Mouse (Mus musculus) heart, embryonic 13.5 days (tissue): ENCODE measurements around the gene Cntnap1. TPM values are rescaled to one million over a fixed set of nuclear protein-coding genes. Genes with fewer than 3 reads are reported as not detected.
"Not testable (repeated sequence)": the region's sequence is repeated elsewhere in the genome, so short reads cannot be mapped to it uniquely, and the experiment has no call there.

ENCODE experiments used
- ATAC-seq: fragments of 200-750 bp; cut with Nextera tagmentation; 2 replicates; pipeline ENCODE4 v1.8.0; 2017; ENCODE audit warnings: moderate TSS enrichment; ENCODE audit not compliant: insufficient number of reproducible peaks, low FRiP score, low TSS enrichment; ENCODE audit errors: extremely low read depth
- H3K27ac ChIP-seq: fragments of 300-500 bp; sonication (generic); replicated peaks from 2 replicates; pipeline ENCODE4 v1.5.1; 2015; ENCODE audit warnings: moderate library complexity, mild to moderate bottlenecking, inconsistent platforms
- H3K27me3 ChIP-seq: fragments of 300-500 bp; sonication (generic); replicated peaks from 2 replicates; pipeline ENCODE4 v1.6.1; 2015; ENCODE audit warnings: mild to moderate bottlenecking, inconsistent platforms
- H3K36me3 ChIP-seq: fragments of 300-500 bp; sonication (generic); 2 replicates; pipeline ENCODE4 v1.6.1; 2015; ENCODE audit warnings: mild to moderate bottlenecking, inconsistent platforms
- H3K4me1 ChIP-seq: fragments of 300-500 bp; sonication (generic); 2 replicates; pipeline ENCODE4 v1.6.1; 2015; ENCODE audit warnings: inconsistent platforms
- H3K4me2 ChIP-seq: fragments of 300-500 bp; sonication (generic); 2 replicates; pipeline ENCODE4 v1.6.1; 2015; ENCODE audit warnings: inconsistent platforms, mild to moderate bottlenecking, moderate library complexity
- H3K4me3 ChIP-seq: fragments of 300-500 bp; sonication (generic); 2 replicates; pipeline ENCODE4 v1.5.1; 2015; ENCODE audit warnings: moderate library complexity, mild to moderate bottlenecking, inconsistent platforms
- H3K9ac ChIP-seq: fragments of 300-500 bp; sonication (generic); 2 replicates; pipeline ENCODE4 v1.6.1; 2015; ENCODE audit warnings: inconsistent platforms, mild to moderate bottlenecking, moderate library complexity
- H3K9me3 ChIP-seq: fragments of 300-500 bp; sonication (generic); 2 replicates; pipeline ENCODE4 v1.6.1; 2016; ENCODE audit warnings: inconsistent platforms
- WGBS: fragments of 180-500 bp; shearing (Covaris S2); methylation state at CpG from one replicate; pipeline ENCODE4 v1.1.7; 2015; ENCODE audit warnings: mixed read lengths; 5-methylcytosine and 5-hydroxymethylcytosine counted together
- polyA plus RNA-seq: library from polyadenylated mRNA; unstranded; fragments of >200 nt; fragmentation: Nextera tagmentation; extraction: Ambion mirVana; gene quantifications from 2 replicates; pipeline ENCODE4 v1.2.1, GENCODE M21; 2015

The Cntnap1 gene
- polyA plus RNA-seq = 0.52 and 0.55 TPM in 2 replicates

DNA sequence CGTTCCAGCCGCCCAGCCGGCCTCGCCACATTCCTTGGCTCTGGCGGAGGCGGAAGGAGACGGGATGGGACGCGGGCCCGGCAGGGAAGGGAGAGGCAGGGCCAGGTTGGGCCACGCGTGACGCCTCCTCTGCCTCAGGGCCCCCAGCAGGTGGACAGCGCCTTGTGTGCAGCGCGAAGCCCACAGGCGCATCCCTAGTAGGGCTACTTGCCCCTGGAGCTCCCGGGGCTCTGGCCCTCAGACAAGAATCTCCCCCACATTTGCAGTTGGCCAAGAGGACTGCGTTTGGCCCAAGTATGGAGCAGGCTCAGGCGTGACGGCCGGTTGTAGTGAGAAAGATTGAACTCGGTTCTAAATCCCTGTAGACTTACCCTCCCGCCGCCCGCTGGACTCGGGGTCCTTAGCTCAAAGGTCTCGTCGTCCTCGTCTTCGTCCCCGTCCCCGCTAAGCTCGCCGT lies at the start of gene Cntnap1:
Cntnap1 (plus strand) TSS at position 170 of the 457 bp plus-strand sequence.
- Histone ChIP-seq H3K27ac (peak within 1 kb of the TSS; percentile 90), H3K4me3 (peak within 1 kb of the TSS; percentile 80), H3K9me3 (no peaks in the 10 kb centered on the region), H3K27me3 (peaks cover 57% of the 10 kb centered on the region), H3K4me2 (peak within 1 kb of the TSS; percentile 97), H3K9ac (peak within 1 kb of the TSS; percentile 89), H3K4me1 (peaks cover 68% of the 10 kb centered on the region), H3K36me3 (peaks cover 29% of the 10 kb centered on the region)
- WGBS = under 1% methylated on average over 35 of the region's 35 CpGs
- ATAC-seq = no peak

DNA sequence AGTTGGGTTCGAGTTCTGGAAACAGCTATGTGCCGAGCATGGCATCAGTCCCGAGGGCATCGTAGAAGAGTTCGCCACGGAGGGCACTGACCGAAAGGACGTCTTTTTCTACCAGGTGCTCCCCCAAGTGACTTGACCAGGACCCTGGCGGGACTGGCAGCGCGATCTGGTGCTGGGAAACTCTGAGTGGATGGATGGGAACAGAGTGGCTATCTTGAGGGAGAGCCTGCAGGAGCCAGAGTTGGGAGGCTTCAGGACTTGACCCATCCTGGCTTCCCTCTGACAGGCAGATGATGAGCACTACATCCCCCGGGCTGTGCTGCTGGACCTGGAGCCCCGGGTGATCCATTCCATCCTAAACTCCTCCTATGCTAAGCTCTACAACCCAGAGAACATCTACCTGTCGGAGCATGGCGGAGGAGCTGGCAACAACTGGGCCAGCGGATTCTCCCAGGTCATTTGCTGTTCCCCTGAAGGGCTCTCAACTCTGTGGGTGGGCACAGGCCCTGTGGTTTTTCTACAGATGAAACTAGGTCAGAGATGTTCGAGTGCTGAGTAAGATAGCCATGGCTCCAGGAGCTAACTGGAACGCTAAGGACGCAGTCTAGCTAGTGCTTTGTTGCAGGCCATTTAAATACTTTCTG lies 49.7 kb upstream of the Cntnap1 start:
- Histone ChIP-seq H3K4me1 (peaks cover 43% of the 10 kb centered on the region), H3K9me3 (no peaks in the 10 kb centered on the region), H3K4me3 (peak overlapping the region; percentile 81), H3K27ac (peak overlapping the region; percentile 94), H3K4me2 (peak overlapping the region; percentile 99), H3K27me3 (no peaks in the 10 kb centered on the region), H3K36me3 (peaks cover 48% of the 10 kb centered on the region), H3K9ac (peak overlapping the region; percentile 93)
- no peak for ATAC-seq
- 19% methylated on average over 19 of the region's 19 CpGs for WGBS

DNA sequence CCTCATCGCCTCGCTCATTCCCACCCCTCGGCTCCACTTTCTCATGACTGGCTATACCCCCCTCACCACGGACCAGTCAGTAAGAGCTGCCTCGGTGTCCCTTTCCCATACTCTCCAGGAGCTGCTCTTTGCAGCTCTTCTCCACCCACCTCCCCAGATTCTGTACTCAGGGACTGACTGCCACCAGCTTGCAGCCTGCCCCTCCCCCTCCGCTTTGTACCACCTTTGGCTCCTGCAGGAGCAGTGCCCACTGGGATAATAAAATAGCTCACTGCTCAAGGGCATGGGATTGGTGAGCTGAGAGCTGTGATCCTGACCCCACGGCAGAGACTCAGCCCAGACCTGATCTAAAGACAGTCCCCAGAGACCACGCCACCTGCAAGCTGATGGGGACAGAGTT lies 45.8 kb upstream of the Cntnap1 start:
- WGBS = 91% methylated on average over 8 of the region's 8 CpGs
- not testable (repeated sequence) for H3K4me2 ChIP-seq, H3K4me3 ChIP-seq, H3K27me3 ChIP-seq, H3K27ac ChIP-seq, H3K9ac ChIP-seq, ATAC-seq, H3K9me3 ChIP-seq
- peaks cover 58% of the 10 kb centered on the region for H3K36me3 ChIP-seq
- H3K4me1 ChIP-seq = peaks cover 17% of the 10 kb centered on the region

DNA sequence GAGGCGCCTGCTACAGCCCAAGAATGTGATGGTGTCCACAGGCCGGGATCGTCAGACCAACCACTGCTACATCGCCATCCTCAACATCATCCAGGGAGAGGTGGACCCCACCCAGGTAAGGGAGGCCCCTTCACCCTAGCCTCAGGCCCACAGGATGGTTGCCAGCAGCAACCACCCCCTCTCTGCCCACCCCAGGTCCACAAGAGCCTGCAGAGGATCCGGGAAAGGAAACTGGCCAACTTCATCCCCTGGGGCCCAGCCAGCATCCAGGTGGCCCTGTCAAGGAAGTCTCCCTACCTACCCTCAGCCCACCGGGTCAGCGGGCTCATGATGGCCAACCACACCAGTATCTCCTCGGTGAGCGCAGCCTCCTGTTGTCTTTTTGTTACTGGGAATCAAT lies 45.3 kb upstream of the Cntnap1 start:
- not testable (repeated sequence) for H3K9me3 ChIP-seq, ATAC-seq, H3K4me2 ChIP-seq, H3K4me3 ChIP-seq, H3K27ac ChIP-seq, H3K9ac ChIP-seq, H3K27me3 ChIP-seq
- Histone ChIP-seq H3K36me3 (peaks cover 58% of the 10 kb centered on the region), H3K4me1 (peaks cover 19% of the 10 kb centered on the region)
- WGBS = 94% methylated on average over 9 of the region's 9 CpGs

DNA sequence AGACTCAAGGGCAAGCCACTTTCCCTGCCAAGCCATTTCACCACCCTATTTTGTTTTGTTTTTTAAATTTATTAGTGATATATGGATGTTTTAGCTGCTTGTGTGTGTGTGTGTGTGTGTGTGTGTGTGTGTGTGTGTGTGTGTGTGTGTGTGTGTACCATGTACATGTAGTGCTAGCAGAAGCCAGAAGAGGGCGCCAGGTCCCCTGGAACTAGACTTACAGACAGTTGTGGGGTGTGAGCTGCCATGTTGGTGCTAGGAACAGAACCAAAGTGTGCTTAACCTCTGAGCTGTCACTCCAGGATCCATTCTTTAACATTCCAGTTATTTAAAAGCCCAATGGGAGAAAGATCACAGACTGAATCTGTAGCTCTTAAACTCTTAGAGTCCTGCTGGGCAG lies 43.2 kb upstream of the Cntnap1 start:
- Histone ChIP-seq H3K9ac (no peak overlapping the region), H3K9me3 (no peaks in the 10 kb centered on the region), H3K4me1 (peaks cover 18% of the 10 kb centered on the region), H3K4me3 (no peak overlapping the region), H3K4me2 (no peak overlapping the region), H3K27me3 (no peaks in the 10 kb centered on the region), H3K27ac (no peak overlapping the region), H3K36me3 (peaks cover 52% of the 10 kb centered on the region)
- ATAC-seq = no peak
- WGBS = 90% methylated on average over 1 of the region's 1 CpGs

DNA sequence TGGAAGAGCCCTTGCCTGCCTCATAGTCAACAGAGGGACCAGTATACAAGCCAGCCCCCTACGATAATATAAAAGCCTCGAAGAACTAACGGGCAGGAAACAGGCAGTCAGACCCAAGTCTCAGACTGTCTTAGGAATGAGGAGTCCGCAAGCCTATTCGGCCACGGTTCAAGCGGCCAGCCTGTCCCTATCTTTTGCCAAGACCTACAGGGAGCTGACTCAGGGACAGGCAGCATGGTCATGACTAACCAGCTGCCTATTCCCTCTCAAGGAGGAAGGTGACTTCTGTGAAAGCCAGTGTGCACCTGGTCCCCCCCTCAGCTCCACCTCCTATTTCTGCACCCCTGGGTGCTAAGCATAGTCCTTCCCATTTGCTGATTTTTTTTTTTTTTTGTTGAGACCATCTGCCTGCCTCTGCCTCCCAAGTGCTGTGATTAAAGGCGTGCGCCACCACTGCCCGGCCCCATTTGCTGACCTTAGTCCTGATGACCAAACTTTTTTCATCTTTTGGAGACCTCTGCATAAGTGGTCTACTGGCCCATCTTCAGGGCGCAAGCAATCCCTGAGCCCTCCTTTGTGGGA lies 41.2 kb upstream of the Cntnap1 start:
- H3K4me3 ChIP-seq = no peak overlapping the region
- peaks cover 21% of the 10 kb centered on the region for H3K4me1 ChIP-seq
- 84% methylated on average over 11 of the region's 11 CpGs for WGBS
- no peaks in the 10 kb centered on the region for H3K27me3 ChIP-seq
- no peaks in the 10 kb centered on the region for H3K9me3 ChIP-seq
- ATAC-seq = no peak
- H3K27ac ChIP-seq = no peak overlapping the region
- H3K36me3 ChIP-seq = peaks cover 31% of the 10 kb centered on the region
- H3K4me2 ChIP-seq = no peak overlapping the region
- H3K9ac ChIP-seq = no peak overlapping the region

DNA sequence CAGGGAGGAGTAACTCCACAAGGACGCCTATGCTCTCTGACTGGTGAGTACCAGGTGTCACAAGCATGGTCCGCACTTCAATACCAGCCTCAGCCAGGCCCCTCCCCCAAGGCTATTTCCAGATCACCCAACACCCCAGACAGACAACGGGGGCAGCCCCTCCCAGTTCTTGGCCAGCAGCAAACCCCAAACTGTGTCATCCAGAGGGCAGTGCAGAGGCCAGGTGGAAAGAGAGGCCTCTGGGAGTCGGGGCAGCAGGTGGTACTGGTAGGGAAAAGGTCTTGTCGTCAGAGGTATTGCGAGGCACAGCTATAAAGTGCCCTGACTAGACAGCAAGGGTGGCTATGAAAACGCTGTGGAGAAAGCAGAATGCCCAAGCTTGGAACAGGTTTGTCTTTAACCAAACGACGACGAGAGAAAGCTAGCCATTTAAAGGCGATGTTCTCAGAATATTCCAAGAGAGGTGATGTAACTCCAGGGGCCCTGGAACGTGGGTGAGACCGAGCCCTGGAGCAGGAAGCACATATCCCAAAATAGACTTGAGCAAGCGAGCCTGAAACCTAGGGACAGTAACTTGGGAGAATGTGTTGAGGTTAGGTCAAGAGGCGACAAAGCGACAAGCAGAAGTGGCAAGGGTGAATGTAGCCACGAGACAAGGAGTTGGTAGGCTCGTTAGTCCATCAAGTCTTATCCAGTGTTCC lies 40.1 kb upstream of the Cntnap1 start:
- Histone ChIP-seq H3K4me1 (peaks cover 29% of the 10 kb centered on the region), H3K27me3 (no peaks in the 10 kb centered on the region), H3K9me3 (no peaks in the 10 kb centered on the region), H3K4me2 (peak overlapping the region; percentile 39), H3K9ac (peak overlapping the region; percentile 5; the same call in 1 of the 2 replicates), H3K4me3 (no peak overlapping the region), H3K36me3 (peaks cover 22% of the 10 kb centered on the region), H3K27ac (peak overlapping the region; percentile 83)
- WGBS = 20% methylated on average over 18 of the region's 18 CpGs
- ATAC-seq = peak; percentile 45; the same call in 1 of the 2 replicates

DNA sequence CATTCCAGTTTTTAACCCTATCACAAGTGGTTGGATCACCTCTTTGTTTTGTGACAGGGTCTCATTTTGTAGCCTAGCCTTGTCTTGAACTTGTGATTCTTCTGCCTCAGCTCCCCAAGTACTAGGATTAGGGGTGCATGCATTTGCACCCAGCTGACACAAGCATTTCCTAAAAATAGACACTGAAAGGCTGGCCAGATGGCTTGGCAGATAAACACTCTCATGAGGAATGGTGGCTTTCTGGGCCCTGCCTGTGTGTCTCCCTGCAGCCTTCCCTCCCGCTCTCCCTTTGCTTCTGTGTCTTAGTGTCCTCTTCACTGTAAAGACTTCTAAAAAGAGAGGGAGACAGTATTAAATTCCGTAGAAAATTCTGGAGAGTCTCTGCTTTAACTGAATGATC lies 39.1 kb upstream of the Cntnap1 start:
- Histone ChIP-seq H3K4me3 (no peak overlapping the region), H3K27me3 (no peaks in the 10 kb centered on the region), H3K9me3 (no peaks in the 10 kb centered on the region), H3K4me1 (peaks cover 29% of the 10 kb centered on the region), H3K27ac (no peak overlapping the region), H3K9ac (no peak overlapping the region), H3K4me2 (no peak overlapping the region), H3K36me3 (peaks cover 12% of the 10 kb centered on the region)
- 79% methylated on average over 2 of the region's 2 CpGs for WGBS
- ATAC-seq = no peak

DNA sequence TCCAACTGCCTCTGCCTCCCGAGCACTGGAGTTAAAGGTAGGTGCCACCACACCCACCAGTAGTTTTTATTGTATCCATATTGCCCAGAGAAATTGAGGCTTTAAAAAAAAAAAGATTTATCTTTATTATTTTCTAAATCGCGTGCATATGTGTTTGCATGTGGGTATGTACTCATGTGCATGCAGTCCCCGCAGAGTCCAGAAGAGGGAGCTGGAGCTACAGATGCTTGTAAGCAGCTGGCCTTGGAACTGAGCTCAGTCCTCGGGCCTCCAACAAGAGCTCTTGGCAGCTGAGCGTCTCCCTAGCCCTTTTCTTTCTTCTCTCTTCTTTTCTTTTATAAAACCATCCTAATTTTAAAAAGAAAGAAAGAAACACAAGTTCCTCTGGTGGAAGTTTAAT lies 38.6 kb upstream of the Cntnap1 start:
- Histone ChIP-seq H3K4me1 (peaks cover 29% of the 10 kb centered on the region), H3K9me3 (no peaks in the 10 kb centered on the region), H3K27ac (no peak overlapping the region), H3K36me3 (peaks cover 7% of the 10 kb centered on the region), H3K4me3 (no peak overlapping the region), H3K4me2 (no peak overlapping the region), H3K27me3 (no peaks in the 10 kb centered on the region), H3K9ac (no peak overlapping the region)
- WGBS = 90% methylated on average over 6 of the region's 6 CpGs
- ATAC-seq = no peak

DNA sequence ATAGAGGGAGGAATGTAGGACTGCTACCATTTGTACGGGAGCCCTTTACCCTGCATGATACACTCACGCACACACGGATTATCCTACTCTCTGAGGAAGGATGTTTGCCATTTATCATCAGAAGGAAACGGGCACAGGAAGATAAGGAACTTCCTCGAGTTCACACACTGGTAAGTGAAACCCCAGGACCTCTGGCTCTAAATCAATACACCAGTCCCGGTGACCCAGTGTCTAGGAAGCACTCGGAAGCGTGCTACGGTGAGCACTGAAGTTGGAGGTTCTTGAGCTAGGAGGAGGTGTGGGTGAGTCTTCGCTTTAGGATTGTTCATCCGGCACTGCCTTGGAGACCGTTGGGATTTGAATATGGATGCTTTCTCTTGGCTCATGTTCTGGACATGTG lies 37.3 kb upstream of the Cntnap1 start:
- Histone ChIP-seq H3K36me3 (no peaks in the 10 kb centered on the region), H3K9me3 (no peaks in the 10 kb centered on the region), H3K4me1 (peaks cover 29% of the 10 kb centered on the region), H3K4me3 (no peak overlapping the region), H3K27me3 (no peaks in the 10 kb centered on the region), H3K9ac (no peak overlapping the region), H3K27ac (no peak overlapping the region), H3K4me2 (no peak overlapping the region)
- WGBS = 56% methylated on average over 12 of the region's 12 CpGs
- no peak for ATAC-seq

DNA sequence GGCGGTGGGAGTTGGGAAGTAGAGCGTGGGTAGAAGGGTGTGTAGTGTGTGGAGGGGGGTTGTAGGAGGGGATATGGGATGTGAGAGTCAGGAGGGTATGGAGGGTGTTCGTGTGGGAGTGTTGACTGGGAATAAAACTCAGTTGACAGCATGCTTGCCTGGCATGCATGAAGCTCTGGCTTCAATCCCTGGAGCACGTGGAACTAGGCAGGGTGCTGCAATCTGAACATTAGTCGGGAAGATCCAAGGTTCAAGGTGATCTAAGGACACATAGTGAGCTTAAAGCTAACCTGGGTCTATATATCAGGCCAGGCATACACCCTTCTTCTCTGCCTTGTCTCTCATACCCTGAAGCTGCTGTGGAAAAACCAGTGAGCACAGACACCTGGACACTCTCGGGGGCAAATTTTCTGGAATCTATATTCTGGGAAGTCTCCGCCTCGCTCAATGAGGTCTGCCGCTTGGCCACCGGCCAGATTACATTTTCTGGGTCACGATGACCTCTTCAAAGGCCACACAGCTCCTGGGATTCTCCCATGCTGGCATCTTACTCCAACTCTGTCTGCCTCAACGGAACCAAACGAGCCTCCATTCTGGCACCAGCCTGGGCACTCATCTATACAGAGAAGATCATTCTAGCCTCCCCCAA lies 36.0 kb upstream of the Cntnap1 start:
- H3K36me3 ChIP-seq = no peaks in the 10 kb centered on the region
- ATAC-seq = no peak
- H3K27me3 ChIP-seq = no peaks in the 10 kb centered on the region
- WGBS = 61% methylated on average over 13 of the region's 13 CpGs
- H3K9me3 ChIP-seq = no peaks in the 10 kb centered on the region
- H3K4me1 ChIP-seq = peaks cover 33% of the 10 kb centered on the region
- H3K9ac ChIP-seq = no peak overlapping the region; the same call in 1 of the 2 replicates
- no peak overlapping the region for H3K4me3 ChIP-seq
- no peak overlapping the region for H3K4me2 ChIP-seq
- no peak overlapping the region for H3K27ac ChIP-seq
